Mouse (Mus musculus): ENCODE results near the gene Gprc5b.

Gene Gprc5b

DNA sequence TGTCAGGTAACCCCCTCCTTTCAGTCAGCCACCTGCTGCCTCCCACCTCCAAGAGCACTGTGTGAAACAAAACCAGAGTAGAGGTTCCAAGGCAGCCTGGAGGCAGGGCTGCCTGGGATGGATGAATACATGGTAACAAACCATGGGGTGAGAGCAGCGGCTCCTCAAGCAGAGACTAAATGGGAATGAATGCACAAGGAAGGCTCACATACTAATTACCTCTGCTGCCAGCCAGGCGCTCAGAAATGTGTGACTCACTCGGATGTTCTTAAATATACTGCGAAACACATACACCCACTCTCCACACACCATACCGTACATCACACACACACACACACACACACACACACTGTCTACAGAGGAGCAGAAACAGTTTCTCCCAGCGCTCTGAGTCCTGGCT is 4.7 kb downstream of the Gprc5b start:
- DNase-seq (ENCODE audit: low spot score in 2 of 2), result no peak

DNA sequence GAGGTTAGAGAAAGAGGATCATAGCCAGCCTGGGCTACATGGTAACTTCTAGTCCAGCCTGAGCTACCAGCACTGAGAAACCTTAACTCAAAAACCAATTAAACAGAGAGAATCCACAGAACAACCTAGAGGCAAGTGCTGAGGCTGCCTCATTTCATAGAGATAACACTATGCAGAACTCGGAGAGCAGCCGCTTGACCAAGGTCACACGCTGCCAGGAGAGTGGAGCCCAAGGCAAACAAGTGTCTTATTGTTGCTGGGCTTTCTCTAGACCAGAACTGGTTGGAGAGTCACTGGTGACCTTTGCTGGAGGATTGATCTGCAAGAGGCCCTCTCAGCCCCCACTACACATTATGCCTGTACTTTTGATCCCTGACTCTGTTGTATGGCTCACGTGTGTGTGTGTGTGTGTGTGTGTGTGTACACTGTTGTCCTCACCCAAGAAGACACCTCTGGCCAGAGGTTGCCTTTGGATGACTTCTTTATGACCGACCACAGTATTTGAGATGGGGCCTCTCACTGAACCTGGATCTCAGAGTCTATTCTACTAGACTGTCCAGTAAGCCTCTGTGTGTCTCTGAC is 5.6 kb downstream of the Gprc5b start:
- DNase-seq (ENCODE audit: low spot score in 2 of 2), result no peak

DNA sequence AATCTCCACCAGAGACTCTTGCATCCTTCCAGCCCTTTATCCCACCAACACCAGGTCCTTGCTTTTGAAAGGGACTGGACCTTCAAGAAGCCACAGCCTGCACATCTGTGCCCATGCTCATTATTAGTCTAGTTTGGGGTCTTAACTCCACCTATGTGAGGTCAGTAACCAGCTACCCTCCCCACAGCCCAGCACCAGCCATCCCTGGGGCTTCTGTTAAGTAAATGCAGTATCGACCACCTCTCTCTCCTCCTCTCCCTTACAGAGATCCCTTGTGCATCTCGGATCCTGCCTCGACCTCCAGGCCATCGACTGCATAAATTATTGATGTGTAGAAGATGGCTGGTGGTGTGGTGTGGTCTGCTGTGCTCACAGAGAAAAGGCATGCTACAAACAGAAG is 8.6 kb downstream of the Gprc5b start:
- DNase-seq (ENCODE audit: low spot score in 2 of 2), result no peak

DNA sequence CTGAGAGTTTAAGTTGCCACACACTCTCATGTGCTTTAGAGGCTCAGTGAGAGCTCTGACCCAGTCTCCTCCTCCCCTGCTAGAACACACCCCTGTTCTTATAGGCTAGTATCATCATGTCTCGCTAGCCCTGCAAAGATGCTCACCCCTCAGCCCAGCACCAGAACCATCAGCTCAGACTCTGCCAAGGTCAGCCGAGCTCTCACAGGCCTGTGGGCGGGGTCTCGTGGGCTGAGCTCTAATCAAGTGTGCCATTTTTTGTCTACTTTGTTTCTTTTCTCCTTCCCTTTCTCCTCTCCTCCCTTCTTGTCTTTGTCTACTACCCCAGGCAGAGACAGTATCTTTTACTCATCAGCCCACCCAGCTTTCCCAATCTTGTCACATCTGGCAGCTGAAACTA is 9.2 kb downstream of the Gprc5b start:
- no peak for DNase-seq (ENCODE audit: low spot score in 2 of 2)

DNA sequence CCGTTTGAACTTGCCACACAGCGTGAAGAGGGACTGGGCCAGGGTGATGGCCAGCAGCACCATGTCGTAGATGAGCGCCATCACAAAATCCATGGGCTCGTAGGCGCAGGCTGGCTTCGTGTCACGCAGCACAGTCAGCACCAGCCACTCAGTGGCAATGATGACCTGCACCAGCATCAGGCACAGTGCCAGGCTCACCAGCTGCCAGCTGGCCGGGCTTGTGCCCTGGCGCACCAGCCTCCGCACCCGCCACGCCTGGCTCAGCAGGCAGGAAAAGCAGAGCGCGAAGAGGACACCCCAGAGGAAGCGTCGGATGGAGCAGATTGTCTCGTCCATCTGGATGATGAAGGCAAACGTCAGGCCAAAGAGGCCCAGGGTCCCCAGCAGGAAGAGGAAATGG is 11.1 kb downstream of the Gprc5b start:
- DNase-seq (ENCODE audit: low spot score in 2 of 2), result no peak

DNA sequence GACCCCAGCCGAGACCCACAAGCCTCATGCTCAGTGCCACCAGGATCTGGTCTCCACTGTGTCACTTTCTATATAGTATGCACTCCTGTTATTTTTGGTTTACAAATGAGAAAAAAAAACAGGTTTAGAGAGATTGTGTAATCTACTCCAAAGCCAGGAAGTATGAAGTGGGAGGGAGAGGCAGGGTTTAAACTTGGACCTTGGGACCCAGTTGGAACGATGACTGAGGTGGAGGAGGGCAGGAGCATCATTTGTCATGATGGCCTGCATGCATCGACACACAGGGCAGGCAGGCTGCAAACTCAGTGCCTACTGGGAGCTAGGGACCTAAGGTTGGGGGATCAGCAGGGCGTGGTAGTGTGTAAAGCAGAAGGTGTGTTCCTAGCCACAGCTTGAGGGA is 12.4 kb downstream of the Gprc5b start:
- DNase-seq (ENCODE audit: low spot score in 2 of 2), result no peak

DNA sequence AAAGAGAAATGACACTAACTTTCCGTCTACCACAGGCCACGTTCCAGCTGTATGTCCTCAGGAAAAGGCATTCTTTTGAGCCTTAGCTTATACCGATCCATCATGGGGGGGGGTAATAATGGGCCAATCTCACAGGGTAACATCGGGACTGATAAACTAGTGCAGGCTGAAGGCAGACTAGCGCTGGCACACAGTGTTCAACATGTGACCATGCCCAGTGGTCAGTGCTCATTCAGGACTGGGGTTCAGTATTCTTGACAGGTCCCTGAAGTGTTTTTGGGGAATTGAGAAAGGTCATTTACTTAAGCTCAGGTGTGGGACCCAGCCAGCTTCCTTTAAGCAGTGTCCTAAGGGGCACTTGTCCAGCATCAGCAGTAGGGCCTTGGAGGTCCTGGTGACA is 13.2 kb downstream of the Gprc5b start:
- no peak for DNase-seq (ENCODE audit: low spot score in 2 of 2)

DNA sequence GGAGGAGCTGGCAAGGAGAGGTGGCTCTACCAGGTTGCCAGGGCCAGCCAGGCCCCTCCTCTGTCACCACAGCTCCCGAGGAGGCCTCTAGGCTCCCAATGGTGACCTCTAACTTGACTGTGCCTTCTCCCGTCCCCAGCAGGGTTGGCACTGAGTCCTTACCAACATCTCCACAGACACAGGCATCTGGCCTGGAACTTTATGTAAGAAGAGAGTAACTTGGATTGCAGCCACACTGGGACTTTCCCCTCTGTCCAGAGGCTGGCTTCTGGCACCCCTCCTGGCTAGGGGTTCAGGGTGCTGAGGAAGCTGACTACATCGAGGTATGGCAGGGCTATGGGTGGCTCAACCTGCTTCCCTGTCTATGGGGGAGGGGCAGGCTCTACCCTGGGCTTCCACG is 13.7 kb downstream of the Gprc5b start:
- DNase-seq (ENCODE audit: low spot score in 2 of 2), result no peak

DNA sequence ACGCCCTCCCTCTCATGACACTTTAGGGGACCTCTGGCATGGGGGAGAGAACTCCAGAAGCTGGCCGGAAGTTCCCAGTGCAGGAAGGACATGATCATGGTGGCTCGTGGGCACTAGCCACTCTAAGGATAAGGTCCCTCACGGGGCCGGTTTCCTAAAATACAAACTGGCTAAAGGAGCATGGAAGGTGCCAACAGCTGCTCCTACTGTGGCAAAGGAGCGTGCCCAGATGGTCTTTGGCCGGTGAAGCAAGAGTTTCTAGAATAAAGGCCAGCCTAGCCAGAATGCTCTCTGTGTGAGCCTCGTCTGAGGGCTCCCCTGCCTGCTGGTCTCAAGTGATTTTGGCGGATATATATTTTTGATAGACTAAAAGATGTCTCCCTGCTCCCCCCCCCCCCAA is 15.3 kb downstream of the Gprc5b start:
- no peak for DNase-seq (ENCODE audit: low spot score in 2 of 2)

DNA sequence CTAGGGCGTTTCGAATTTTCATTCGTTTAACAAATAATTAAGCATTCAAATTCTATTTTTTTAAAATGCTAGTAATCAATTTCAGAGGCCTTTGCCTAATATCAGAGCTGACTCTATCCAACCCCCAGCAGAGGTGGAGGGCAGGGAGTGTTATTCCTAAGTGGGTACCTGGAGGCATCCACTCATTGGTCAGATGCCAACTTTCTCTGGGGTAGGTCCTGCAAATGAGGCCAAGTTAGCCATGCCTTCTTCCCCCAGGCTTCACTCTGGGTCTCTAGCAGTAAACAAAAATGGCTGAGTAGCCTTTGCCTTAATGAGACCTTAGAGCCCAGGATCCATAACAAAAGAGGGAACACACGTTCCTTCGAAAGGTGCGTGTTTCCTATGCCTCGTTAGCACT is 15.9 kb downstream of the Gprc5b start:
- no peak for DNase-seq (ENCODE audit: low spot score in 2 of 2)

DNA sequence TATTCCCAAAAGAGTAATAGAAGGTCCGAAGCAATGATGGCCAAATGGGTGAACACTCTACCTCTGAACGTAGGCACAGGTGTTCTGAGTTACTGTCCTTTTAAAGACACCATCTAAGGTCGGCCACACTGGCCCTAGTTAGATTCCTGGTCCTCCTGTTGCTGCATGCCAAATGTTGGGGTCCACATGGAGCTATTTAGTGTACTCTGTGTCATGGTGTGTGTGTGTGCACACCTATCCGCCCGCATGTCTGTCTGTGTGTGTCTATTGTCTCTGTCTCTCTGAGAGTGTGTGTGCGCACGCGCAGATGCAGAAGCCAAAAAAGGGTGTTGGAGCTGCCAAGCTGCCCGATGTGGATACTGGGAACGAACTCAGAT is 17.9 kb downstream of the Gprc5b start:
- DNase-seq (ENCODE audit: low spot score in 2 of 2), result no peak

DNA sequence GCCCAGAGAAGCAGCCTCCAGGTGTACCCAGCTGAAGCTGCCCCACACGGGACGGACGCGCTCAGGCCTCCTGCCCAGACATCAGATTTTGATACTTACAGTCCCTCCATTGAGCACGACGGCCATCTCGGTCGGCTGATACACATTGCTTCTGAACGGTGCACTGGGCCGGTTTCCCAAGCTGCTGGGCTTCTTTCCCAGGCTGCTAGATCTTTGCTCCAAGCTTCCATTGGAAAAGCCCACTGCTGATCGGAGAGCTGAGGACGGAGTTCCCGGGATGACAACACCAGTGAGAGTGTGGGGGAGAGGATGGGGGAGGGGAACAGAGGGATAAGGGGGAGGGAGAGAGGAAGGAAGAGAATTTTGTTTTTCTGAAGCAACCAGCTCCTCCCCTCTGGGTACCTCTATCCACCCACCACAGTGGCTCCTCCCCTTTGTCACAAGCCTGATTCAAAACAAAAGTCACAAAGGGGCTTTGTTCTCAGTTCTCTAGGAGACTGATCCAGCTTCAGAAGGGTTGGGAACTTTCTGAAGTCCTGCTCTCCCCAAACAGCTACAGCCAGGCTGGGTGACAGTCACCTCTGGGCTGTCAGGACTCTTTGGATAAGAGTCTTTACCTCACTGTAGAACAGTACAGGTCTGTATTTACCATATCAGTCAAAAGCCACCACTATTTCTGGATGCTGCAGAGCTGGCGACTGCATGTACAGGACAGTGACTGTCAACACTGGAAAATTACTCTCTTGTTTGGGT is 18.4 kb downstream of the Gprc5b start:
- no peak for DNase-seq (ENCODE audit: low spot score in 2 of 2)

DNA sequence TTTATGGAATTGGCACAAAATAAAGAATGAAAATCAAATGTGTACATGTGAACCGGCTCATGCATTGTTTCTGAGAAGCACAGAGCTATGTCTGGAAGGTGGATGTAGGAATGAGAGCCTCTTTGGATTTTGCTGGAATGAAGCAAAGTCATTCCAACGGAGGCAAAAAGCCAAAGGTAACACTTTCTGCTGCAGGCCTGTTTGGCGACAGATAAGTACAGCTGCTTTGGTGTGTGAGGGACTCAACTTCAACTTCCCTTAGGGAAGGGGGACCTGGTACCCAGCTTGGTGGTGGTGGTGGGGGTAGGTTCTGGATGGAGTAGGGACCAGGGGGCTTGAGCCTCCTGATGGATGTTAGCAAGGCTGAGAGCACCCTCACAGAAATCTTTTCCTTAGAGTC is 19.2 kb downstream of the Gprc5b start:
- DNase-seq (ENCODE audit: low spot score in 2 of 2), result no peak

DNA sequence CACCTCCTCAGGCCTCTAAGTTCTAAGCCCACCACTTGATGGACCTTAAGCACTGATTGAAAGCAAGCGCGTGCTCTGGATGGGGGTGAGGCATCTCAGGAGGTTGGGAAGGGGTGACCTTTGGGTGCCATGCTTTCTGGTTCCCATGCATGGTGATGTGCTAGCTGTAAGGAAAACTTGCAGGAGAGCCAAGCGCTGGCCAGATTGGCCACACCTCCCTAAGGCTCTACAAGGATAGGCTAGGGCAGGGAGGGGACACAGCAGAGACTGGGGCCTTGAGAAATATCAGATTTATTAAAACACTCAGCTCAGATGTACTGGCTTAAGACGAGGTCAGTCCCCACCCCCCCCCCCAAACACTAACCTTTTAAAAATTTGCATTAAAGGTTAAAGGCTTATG is 21.6 kb downstream of the Gprc5b start:
- DNase-seq (ENCODE audit: low spot score in 2 of 2), result no peak

DNA sequence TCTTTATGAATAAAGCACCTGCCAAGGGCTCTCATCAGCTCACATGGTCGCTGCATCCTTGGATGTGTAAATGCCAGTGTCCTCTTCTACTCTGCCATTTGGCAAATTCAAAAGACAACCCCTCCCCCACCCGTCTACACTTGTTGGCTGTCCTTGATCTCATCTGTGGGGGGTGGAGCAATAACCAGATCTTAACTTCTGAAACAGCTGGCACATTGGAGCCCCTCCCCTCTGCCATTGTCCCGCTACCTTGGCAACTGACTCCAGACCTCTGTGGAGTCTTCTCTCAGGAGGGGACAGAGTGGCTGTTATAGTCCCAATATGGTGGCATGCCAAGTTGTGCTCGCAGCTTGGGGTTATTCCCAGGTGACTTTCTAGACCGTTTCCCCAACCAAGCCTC is 22.7 kb downstream of the Gprc5b start:
- no peak for DNase-seq (ENCODE audit: low spot score in 2 of 2)

DNA sequence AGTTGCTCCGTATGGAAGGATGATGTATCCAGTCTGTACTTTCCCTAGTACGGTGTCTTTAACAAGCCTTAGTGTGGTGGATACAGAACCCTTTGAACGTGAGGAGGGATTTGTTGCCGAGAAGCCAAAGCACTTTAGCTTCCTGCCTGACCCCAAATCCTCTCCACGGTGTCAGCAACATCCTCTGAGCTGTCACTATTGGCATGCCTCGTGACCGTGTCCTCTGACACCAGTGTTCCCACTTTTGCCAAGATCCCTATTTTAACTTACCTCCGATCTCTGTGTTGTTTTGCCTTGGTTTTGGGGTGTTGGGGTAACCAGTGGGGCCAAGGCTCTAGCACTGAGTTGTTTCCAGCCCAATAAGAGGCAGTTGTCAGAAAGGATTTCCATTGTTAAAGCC is 23.5 kb downstream of the Gprc5b start:
- DNase-seq (ENCODE audit: low spot score in 2 of 2), result no peak

DNA sequence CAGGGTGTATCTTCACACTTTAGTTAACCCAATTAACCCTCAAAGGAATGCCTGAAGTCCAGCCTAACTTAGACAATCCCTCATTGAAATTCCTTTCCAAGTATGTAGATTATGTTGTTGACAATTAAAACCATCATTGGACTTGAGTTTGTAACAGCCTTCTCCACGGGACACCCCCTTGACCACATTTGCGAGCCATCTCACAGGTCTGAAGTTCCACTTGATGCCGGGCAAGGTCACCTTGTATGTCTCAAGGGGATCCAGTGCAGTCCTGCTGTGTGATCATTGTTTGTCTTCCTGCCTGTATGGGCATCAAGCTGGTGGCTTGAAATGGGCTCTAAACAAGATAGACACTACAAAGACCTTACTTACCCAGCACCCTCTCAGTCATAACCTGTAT is 26.1 kb downstream of the Gprc5b start:
- DNase-seq (ENCODE audit: low spot score in 2 of 2), result no peak

DNA sequence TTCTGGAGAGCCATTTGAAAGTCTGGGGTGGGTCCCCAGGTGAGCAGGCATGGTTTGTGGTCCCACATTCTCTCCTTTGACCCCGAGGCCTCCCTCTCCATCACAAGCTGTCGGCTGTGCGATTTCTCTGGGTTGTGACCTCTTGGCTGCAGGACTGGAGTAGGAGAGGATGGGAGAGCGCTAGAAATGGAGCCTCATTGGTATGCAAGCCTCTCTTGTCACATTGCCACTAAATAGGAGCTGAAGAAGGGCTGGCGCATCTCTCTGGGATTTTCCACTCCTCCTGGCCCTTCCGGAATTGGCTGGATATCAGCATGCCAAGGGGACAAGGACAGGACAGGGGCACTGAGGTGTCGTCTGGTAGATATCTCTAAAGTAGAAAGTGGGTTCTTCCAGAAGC is 29.8 kb downstream of the Gprc5b start:
- DNase-seq (ENCODE audit: low spot score in 2 of 2), result no peak

DNA sequence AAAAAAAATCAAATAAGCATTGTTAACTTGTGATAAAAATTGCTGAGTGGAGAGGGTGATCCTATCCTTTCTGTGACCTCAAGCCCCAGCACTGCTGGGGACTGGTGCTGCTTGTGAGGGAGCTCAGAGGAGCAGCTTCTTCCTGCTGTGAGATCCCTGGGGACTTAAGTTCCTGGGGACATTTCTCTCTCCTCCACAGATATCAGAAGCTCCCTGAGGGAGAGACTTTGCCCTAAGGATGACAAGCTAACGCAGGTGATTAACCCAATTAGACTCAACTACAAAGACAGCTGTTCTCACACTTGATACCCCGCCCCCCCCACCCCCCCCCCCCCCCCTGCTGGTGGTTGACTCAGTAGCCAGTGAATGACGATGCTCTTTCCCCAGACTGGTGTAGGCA is 30.2 kb downstream of the Gprc5b start:
- DNase-seq (ENCODE audit: low spot score in 2 of 2), result no peak

DNA sequence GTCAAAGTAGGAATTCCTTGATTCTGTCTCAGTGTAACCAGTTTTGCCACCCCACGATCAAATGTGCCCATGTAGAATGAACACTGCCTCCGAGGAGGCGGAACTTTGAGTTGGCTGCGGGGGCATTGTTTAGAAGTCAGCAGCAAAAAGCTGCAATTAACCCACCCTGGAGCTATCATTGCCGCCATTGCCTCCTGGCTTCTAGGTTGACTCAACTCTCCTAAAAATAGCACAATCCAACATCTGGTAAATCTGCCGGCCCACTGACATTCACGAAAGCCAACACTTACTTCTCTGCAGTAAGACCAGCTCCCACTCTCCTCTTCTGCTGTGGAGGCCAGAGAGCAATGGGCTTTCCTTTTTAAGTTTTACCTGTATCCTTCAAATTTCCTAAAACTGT is 35.8 kb downstream of the Gprc5b start:
- no peak for DNase-seq (ENCODE audit: low spot score in 2 of 2)

DNA sequence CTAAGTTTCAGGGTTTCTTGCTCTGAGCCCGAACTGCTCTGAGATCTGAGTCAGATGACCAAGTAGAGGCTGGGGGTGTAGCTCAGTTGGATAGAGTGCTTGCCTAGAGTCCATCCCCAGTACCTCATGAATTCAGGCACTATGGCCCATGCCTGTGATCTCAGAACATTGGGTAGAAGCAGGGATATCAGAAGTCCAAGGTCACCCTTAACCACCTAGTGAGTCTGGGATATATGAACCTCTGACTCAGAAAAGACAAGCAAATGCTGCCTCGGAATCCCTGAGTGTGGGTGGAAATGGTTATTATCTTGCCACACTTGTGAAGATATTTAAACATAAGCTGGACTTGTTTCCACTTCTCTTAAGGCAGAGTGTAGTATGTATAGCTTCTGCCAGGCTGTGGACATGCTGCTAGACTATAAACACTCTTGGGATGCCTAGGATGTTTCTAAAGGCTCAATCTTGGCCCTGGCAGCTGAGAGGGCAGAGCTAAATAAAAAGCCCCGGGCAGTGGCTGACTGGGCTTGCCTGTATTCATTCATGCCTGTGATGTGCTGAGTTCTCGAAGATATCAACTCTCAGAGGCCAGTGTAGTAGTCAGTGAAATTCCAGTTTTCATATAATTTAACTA is 38.3 kb downstream of the Gprc5b start:
- DNase-seq (ENCODE audit: low spot score in 2 of 2), result no peak

DNA sequence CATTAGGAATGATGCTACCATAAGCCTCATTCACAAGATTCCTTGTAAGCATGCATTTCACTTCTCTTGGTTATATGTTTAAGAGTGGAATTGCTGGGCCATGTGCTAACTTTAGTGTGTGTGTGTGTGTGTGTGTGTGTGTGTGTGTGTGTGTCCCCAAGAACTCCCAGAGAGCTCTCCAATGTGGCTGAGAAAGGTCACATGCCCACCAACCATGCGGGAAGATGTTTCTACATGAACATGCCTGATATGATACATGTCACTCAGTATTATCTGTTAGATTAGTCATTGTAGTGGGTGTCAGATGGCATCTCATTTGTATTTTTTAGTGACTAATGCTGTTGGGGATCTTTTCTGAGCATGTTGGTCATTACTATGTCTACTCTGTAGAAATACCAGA is 40.0 kb downstream of the Gprc5b start:
- no peak for DNase-seq (ENCODE audit: low spot score in 2 of 2)

DNA sequence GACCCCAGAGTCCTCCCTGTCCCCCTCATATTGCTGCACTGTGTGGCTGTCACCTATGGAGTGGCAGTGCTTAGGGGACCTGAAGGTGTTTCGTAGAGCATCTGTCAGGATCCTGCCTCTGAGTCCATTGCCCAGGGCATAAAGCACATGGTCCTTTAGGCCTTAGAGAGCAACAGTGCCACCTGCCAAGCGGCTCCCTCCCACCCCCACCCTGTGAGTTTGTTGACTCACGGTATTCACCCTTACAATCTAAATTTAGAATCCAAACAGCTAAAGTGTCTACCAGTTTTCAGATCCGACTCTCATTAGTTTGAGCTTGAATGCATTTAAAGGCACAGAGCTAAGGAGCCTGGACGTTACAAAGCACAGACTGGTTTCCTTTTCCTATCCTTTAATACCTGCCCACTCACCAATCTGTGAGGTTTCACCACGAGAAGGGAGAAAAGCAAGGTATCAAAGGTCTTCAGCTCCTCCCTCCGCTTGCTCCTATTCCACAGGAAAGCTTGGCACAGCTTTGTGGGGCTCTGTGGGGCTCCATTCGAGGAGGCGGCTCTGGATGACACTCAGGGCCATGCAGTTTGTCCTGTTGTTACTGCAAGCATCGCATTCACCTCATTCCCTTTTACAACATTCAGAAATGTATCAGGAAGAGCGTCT is 41.3 kb downstream of the Gprc5b start:
- no peak for DNase-seq (ENCODE audit: low spot score in 2 of 2)

Measured in natural killer cell, adult 2 months (primary cell).